Mouse (Mus musculus): Measurements from ENCODE around the gene Apof.
"Not testable (repeated sequence)": the region's sequence is repeated elsewhere in the genome, so short reads cannot be mapped to it uniquely, and the experiment has no call there.

The Apof gene

DNA sequence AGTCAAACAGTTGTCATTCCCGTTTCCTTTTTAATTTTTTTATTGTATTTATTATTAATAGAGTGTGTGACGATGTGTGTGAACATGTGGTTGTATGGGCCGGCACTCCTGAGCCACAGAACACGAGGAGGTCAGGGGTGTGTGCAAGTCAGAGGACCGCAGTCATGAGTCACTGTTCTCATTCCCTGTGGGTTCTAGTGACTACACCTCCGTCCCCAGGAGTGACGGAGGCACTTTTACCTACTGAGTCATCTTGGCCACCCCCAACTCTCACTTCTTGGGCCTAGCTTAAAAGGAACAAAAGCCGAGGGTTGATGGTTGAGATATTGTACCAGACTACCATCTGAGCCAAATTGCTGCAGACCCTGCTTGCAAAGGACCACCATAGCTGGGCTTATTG lies 12.1 kb upstream of the Apof start:
- intact Hi-C loops (cut with DNase I) = no loop called here

DNA sequence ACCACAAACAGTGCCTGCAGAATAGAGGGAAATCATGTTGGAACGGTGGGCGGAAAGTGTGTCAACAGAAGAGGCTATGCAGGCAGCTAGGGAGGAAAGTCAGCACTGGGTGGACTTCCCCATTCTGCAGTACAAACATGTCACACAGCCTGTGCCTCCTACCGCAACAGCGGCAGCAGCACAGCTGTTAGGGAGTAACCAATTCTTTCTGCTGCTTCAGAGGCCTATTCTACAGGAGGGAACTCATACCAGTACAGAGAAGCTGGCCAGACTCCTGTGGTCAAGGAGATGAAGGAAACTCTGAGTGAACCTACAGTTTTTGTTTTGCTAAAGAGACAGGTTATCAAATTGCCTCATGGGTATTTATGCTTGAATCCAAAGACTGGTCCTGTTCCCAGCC lies 9.5 kb upstream of the Apof start:
- intact Hi-C loops (cut with DNase I) = no loop called here

DNA sequence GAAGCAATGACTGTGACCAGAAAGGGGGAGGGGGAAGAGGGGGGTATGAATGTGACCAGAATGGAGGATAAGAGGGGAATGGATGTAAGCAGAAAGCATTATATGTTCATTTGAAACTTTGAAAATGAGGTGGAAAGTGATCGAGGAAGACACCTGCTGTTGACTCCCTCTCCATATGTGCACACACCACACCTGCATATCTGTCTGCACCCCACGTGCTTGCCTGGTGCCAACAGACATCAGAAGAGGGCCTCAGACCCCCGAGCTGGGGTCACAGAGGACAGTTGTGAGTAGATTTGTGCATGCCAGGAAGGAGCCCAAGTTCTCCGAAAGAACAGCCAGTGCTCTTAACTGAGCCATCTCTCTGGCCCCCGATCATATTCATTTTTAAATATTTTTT lies 8.5 kb upstream of the Apof start:
- intact Hi-C loops (cut with DNase I) = no loop called here

DNA sequence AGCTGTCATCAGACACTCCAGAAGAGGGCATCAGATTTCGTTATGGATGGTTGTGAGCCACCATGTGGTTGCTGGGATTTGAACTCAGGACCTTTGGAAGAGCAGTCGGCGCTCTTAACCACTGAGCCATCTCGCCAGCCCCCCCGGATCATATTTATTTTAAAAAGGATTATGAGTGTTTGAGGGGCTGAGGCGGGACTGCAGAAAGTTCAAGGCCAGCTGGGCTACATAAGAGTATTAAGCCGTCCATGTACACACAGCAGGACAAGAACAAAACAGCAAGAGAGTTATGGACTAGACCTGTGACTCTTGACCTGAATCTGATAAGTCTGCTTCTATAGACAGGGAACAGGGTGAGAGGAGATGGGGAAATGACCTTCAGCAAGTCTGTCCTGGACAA lies 8.1 kb upstream of the Apof start:
- intact Hi-C loops (cut with DNase I) = not testable (repeated sequence)

DNA sequence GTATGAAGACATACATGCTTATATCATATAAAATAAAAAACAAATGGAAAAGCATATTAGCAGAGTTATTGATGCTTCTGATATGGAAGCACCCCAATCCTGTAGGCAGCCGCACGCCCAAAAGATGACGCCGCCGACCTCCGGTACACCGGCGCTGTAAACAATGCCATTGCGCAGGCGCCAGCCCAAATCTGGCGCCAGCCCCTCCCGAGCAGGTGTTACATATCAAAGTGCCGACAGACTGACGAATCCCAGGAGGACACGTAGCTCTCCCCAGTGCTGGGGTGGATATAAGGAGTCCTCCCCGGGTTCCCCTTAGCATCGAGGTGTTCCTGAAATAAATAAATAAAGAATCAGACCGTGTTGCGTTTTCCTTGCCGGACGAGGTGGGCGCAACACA lies 6.2 kb upstream of the Apof start:
- intact Hi-C loops (cut with DNase I) = no loop called here

DNA sequence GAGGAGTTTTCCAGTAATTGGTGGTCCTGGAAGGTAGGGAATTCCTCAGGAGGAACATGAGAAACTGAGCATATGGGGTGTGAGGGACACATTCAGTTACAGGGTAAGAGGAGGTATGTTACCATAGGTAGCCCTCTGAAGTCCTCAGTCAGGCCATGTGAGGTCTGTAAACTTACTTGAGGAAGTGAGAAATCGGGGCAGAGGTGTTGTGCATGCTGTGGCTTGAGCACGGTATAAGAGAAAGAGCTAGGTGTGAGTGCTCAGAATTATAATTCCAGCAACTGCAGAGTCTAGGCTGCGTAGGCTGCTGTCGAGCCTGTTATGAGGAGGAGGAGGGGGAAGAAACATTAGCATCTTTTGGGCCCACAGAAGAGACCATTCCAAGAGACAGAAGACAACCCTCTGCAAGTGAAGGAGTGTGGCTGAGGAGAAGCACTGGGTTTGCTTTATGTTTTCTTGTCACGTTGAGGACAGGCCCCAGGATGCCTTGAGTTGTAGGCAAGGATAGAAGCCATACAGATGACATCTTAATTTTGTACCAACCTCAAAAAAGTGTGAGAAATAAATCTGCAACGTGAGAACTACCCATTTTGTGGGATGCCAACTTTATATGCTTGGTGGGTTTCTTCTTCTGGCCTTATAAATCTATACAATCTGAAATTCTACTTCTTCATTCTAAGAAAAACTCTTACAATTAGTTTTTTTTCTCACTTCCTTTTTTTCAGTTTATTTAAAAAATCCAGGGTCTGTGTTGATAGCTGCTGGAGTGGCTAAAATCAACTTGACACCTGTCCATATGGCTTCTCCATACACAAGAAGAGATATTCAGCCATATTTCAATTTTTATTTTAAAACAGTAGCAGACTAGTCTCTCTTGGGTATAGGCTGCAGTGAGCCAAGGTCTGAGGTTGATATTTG lies 4.8 kb upstream of the Apof start:
- intact Hi-C loops (cut with DNase I) = no loop called here

DNA sequence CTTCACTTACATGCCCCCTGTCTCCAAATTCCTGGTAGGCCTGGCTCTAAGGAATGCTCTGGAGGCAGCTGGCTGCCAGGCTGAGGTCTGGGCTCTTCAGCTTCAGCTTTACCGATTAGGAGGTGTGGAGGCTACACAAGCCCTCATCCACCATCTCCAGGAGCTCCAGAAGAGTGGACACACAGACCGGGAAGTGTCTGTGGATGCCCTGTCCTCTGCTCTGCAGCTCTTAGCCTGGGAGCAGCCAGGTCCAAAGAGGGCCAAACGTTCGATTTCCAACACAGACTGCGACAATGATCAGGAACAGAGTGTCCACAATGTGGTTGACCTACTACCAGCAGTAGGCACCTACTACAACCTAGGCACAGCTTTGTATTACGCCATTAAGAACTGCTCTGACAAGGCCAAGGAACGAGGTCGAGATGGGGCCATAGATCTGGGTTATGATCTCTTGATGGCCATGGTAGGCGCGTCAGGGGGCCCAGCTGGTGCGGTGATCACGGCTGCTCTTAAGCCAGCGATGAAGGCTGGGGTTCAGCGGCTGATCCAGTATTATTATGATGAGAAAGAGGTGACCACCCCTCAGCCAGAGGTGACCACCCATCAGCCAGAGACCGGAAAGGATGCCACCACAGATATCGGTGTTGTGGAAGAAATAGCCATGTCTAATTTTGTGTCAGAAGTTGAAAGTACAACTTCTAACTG lies 887 bp downstream of the Apof start:
- intact Hi-C loops (cut with DNase I) = no loop called here

DNA sequence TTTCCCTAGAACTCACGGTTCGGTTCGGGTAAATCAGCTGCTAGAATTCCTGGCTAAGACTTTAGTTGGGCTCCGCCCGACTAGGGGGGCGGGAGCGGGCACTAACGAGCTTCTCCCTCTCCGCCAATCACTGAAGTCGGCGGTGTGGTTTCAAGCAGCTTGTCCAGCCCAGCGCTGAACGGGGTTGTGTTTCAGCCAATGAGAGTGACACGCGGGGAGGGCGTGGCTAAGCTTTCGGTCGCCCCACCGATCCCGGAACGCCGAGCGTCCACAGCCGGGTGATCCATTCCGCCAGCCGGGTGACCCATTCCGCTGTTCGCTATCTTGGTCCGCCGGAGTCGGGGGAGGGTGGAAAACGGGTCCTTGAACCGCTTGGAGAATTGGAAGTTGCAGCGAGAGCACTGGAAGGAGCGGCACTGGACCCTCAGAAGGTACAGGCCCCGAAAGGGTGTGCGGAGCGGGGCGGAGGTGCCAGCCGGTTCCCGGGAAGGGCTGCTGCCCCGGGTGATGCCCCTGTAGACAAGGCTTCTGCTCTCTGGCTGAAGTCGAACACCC lies 1.9 kb downstream of the Apof start, which contains the start of gene Stat2:
TSS of gene Stat2 (plus strand) at position 273 of the 555 bp plus-strand sequence.
- intact Hi-C loops (cut with DNase I) = no loop called here

DNA sequence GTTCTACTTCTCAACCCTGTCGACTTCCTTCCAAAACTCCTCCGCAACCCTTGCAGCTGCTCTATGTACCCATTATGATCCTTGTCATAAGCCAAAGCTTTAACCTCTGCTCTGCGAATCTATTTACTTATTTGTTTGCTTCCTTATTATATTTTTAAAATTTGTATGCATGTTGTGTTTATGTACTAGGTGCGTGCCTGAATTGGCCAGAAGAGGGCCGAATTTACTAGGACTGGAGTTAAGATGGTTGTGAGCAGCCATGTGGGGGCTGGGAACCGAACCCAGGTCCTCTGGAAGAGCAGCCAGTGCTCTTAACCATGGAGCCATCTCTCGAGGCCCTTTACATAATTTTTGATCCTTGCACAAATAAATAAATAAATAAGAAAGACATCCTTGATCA lies 2.4 kb downstream of the Apof start:
- intact Hi-C loops (cut with DNase I) = no loop called here

DNA sequence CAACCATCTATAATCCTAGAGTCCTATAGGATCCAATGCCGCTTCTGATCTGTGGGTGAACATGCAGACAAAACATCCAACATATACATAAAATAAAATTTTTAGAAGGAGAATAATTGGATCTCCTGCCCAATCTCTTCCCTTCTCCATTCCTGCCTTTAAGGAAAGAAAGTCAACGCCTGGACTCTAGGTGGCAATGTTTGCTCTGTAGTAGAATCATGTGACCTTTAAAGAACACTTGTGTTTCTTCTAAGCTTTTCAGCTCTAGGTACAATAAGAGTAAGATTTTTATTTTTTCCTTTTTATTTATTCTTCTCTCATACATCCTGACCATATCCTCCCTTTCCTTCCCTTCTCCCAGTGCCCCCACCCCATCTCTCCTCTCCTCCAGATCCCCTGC lies 3.4 kb downstream of the Apof start:
- intact Hi-C loops (cut with DNase I) = no loop called here

DNA sequence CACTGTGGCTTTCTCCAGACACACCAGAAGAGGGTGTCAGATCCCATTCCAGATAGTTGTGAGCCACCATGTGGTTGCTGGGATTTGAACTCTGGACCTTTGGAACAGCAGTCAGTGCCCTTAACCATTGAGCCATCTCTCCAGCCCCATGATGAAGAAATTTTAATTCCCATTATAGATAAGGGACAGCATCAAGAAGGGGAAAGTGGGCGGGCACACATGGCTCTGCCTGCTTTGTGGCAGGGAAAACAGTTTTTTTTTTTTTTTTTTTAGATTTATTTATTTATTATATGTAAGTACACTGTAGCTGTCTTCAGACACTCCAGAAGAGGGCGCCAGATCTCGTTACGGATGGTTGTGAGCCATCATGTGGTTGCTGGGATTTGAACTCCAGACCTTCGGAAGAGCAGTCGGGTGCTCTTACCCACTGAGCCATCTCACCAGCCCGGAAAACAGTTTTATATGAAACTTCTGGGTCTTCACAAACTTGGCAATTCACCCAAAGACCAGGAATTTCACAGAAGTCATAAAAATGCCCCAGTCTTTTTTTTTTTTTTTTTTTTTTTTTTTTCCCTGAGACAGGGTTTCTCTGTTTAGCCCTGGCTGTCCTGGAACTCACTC lies 4.5 kb downstream of the Apof start:
- intact Hi-C loops (cut with DNase I) = not testable (repeated sequence)

DNA sequence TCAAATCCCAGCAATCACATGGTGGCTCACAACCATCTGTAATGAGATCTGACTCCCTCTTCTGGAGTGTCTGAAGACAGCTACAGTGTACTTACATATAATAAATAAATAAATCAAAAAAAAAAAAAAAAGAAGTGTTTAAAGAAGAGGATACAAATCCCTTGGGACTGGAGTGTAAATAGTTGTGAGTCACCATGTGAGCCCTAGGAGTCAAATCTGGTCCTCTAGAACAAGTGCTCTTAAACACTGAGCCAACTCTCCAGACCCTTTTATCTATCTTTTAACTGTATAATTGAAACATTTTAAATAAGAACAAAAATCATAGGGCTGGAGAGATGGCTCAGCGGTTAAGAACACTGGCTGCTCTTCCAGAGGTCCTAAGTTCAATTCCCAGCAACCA lies 6.9 kb downstream of the Apof start:
- intact Hi-C loops (cut with DNase I) = not testable (repeated sequence)

DNA sequence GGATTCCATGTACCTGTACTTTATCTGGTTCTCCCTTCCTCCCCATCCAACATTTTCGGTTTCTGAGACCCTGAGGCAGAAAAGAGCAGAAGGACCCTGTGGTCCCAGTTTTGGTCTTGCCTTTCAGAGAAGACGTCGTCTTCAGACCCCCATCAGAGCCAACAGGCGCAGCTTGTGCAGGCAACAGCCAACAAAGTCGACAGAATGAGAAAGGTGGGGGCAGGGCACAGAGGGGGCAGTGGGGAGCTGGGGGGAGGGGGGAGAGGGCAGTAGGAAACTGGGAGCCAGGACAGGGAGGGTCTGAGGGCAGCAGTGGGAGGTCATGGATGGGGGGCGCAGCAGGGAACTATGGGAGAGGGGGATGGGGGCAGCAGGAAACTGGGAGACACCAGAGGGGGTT lies 9.7 kb downstream of the Apof start:
- intact Hi-C loops (cut with DNase I) = no loop called here

DNA sequence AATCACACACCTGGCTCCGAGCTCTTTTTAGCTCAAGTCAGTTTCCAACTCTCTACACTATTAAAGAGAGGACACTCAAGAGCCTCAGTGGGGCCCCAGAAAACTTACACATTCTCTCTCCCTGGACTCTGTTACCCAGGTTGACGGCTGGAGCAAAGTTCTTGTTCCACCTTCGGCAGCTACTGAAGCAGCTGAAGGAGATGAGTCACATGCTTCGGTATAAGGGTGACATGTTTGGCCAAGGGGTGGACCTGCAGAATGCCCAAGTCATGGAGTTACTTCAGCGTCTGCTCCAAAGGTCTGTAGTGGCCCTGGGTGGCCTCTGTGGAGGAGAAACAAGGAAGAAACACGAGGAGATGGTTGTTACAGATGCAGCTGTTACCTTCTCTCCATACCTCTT lies 12.5 kb downstream of the Apof start:
- intact Hi-C loops (cut with DNase I) = loop anchor here (5.0 kb wide), 1 partner anchor 59 kb away; no protein-coding TSS in a partner anchor

DNA sequence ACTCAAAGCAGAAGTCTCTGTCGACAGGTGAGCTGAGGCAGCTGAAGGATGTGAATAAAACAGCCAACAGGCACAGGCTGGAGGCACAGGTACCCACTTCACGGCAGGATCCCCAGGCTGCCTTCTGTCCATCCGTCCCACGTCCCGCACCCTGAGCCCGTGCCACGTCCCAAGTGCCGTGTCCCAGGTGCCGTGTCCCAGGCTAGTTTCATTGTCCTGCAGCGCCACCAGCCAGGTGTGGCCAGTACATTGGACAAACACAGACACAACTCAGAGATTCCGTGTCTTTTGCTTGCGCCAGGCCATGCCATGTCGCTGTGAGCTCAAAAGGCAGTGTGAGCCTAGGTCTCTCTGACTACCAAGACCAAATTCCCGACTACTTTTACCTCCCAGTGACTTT lies 13.2 kb downstream of the Apof start:
- intact Hi-C loops (cut with DNase I) = loop anchor here (5.0 kb wide), 1 partner anchor 59 kb away; no protein-coding TSS in a partner anchor

DNA sequence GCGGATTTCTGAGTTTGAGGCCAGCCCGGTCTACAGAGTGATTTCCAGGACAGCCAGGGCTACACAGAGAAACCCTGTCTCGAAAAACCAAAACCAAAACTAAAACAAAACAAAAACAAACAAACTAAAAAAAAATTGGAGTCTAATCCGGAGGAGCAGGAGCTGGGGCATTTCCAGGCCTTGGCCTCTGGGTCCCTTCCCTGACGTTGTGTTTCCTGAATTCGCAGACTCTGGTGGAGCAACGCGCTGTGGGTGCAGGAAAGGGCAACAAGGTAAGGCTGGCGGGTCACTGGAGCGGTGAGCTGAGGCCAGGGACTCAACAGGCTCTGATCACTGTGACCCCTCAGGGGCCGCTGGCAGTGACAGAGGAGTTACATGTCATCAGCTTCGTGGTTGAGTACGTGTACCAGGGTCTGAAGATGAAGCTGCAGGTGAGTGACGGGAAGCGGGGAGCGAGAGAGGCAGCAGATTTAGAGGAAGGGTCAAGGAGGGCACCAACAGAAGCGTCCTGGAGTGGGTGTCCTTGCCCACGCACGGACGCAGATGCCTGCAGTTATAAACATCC lies 14.5 kb downstream of the Apof start:
- intact Hi-C loops (cut with DNase I) = loop anchor here (5.0 kb wide), 1 partner anchor 61 kb away; no protein-coding TSS in a partner anchor

DNA sequence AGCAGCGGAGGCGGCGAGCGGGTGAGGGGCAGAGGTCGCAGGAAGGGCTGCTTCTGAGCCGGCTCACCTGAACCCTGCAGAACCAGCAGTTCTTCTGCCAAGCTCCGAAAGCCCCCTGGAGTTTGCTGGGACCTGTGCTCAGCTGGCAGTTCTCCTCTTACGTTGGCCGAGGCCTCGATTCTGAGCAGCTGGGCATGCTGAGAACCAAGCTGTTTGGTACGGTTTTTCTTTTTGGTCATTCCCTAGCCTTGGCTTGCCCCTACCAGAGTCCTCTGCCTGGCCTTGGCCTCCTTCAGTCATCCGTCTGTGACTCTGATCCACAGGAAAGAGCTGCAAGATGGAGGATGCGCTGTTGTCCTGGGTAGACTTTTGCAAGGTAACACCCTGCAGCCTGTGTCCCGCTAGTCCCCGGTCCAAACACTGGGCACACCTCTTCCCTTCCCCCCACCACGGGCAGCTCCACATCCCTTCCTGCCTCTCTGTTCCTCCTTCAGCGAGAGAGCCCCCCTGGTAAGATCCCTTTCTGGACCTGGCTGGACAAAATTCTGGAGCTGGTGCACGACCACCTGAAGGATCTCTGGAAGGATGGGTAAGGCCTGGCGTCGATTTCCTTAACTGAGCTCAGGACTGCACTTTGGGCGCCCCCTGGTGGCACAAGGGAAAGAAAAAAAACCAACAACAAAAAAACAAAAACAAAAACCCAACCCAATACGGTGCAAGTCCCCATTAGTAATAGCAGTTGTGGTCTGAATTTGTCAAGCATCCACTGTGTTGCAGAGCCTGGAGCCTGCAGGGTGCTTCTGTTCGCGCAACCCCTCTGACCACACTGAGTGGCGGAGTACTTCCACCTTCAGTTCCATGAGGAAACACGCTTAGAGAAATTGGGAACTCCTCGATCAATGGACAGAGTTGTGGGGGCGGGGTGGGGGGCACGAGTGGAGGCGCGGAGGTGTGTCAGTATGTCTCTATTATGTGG lies 15.4 kb downstream of the Apof start:
- intact Hi-C loops (cut with DNase I) = loop anchor here (5.0 kb wide), 1 partner anchor 62 kb away; no protein-coding TSS in a partner anchor

DNA sequence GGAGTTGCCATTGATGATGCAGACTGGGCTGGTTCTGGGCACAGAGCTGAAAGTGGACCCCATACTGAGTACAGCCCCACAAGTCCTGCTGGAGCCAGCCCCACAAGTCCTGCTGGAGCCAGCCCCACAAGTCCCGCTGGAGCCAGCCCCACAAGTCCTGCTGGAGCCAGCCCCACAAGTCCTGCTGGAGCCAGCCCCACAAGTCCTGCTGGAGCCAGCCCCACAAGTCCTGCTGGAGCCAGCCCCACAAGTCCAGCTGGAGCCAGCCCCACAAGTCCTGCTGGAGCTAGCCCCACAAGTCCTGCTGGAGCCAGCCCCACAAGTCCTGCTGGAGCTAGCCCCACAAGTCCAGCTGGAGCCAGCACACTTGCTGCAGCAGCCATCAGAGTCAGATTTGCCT lies 22.1 kb downstream of the Apof start:
- intact Hi-C loops (cut with DNase I) = not testable (repeated sequence)

DNA sequence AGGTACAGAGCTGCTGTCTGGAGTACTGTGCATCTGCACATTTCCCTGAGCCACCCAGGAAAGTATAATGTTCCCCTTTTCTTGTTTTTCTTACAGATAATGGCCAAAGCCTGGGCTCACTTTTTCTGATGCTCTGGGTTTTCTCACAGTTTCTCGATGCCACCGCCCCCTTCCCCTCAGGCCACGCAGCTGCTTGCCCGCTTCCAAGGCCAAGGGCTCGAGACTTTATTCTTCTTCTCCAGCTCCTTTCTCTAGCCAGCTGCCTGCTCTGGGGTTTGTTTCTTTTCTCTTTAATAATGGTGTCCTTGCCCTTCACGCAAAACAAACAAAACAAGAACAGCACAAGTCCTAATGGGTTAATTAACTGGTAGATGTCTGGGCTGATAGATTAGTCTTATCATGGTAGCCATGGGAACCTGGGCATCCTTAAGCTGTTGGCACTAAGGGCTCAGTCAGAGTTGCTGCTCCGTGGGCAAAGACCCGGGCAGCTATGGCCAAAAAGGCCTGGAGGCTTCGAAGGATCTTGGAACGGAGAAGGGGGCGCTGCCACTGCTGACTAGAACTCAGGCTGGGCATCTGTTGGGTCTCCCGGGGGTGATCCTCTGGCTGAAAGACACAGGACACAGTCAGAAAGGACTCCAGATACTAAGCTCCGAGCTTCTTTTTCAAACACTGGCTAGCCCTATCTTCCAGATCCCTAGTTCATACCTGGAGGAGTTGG lies 28.1 kb downstream of the Apof start:
- intact Hi-C loops (cut with DNase I) = no loop called here

All from adrenal gland (tissue).